ENCODE assay signal across 20 mouse cellular contexts in the genomic region with DNA sequence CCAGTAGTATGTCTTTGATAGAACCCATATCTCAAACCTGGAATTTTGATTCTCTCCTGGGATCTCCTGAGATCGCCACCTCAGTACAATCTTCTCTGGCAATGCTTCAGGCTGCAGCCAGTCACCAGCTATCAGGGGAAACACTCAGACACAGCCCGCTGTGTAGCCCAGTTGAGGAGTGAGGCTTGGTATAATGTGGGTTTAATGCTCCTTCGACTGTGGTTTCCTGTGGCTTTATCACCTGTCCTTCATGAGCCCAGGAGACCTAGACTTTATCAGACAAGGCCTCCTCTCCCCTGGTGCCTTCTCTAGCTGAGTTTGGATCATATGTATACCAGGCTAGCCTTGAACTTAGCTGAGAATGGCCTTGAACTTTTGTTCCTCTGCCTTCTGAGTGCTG. TPM values are rescaled to one million over a fixed set of nuclear protein-coding genes. Genes with fewer than 3 reads are reported as not detected.
DNase-seq lines count a peak whose midpoint lies in the region; ATAC-seq lines count a peak whose summit lies in the region.
"Had no signal": no experiment of that assay in that cellular context is flagged by ENCODE, and none has a peak within 500 bp of the region (broad histone marks: within the 10 kb centered on the region; RNA-seq: fewer than 3 reads in every experiment).

No protein-coding gene starts in this region.

- peak; percentile 3 for DNase-seq in neural tube, embryonic 11.5 days (ENCODE audit: low spot score)
- DNase-seq in MEL-GATA-1-ER (ENCODE audit: extremely low read depth, low read depth) = peak; percentile 68
- DNase-seq in spleen, postnatal 10 days (ENCODE audit: low spot score in 2 of 2) = no peak
- no peak for DNase-seq in testis, postnatal 14 days (ENCODE audit: low spot score)
- DNase-seq: cerebellum, adult 11 months; cerebellum, adult 2 months; cerebellum, adult 9-11 months; embryo, embryonic 11 days had no signal

- no peak overlapping the region for H3K4me2 ChIP-seq in neural tube, embryonic 11.5 days (ENCODE audit: low read depth)
- no peak overlapping the region for H3K4me2 ChIP-seq in neural tube, embryonic 15.5 days
- H3K4me2 ChIP-seq: embryonic facial prominence, embryonic 13.5 days; forebrain, embryonic 12.5 days; forebrain, embryonic 15.5 days; heart, embryonic 13.5 days; hindbrain, embryonic 13.5 days had no signal

- no peak overlapping the region for H3K27ac ChIP-seq in neural tube, embryonic 11.5 days (ENCODE audit: low read depth, low read length)
- no peak overlapping the region for H3K27ac ChIP-seq in neural tube, embryonic 15.5 days (replicated peaks)
- H3K27ac ChIP-seq: embryonic facial prominence, embryonic 10.5 days; embryonic facial prominence, embryonic 13.5 days; forebrain, embryonic 12.5 days; forebrain, embryonic 15.5 days; heart, embryonic 13.5 days; hindbrain, embryonic 10.5 days; hindbrain, embryonic 13.5 days had no signal

- WGBS in neural tube, embryonic 11.5 days = 79% methylated on average over 3 of the region's 3 CpGs
- WGBS in neural tube, embryonic 15.5 days = 77% methylated on average over 3 of the region's 3 CpGs

- H3K9ac ChIP-seq in neural tube, embryonic 11.5 days (ENCODE audit: low read length) = no peak overlapping the region
- no peak overlapping the region for H3K9ac ChIP-seq in neural tube, embryonic 15.5 days (replicated peaks)
- H3K9ac ChIP-seq: embryonic facial prominence, embryonic 13.5 days; forebrain, embryonic 12.5 days; forebrain, embryonic 15.5 days; heart, embryonic 13.5 days; hindbrain, embryonic 13.5 days had no signal

- no peak overlapping the region for H3K4me3 ChIP-seq in neural tube, embryonic 11.5 days (ENCODE audit: low read depth, low read length)
- no peak overlapping the region for H3K4me3 ChIP-seq in neural tube, embryonic 15.5 days (replicated peaks)
- H3K4me3 ChIP-seq: embryonic facial prominence, embryonic 10.5 days; embryonic facial prominence, embryonic 13.5 days; erythroblast, embryonic 14.5 days; forebrain, embryonic 12.5 days; forebrain, embryonic 15.5 days; heart, embryonic 13.5 days; hindbrain, embryonic 10.5 days; hindbrain, embryonic 13.5 days had no signal

- no peaks in the 10 kb centered on the region for H3K9me3 ChIP-seq in neural tube, embryonic 11.5 days (ENCODE audit: control insufficient read depth, low read length)
- H3K9me3 ChIP-seq in neural tube, embryonic 15.5 days (replicated peaks) = no peaks in the 10 kb centered on the region
- H3K9me3 ChIP-seq: embryonic facial prominence, embryonic 10.5 days; embryonic facial prominence, embryonic 13.5 days; forebrain, embryonic 12.5 days; forebrain, embryonic 15.5 days; heart, embryonic 13.5 days; hindbrain, embryonic 10.5 days; hindbrain, embryonic 13.5 days had no signal

- no peaks in the 10 kb centered on the region for H3K27me3 ChIP-seq in neural tube, embryonic 11.5 days (ENCODE audit: control insufficient read depth, insufficient read depth, low read length)
- H3K27me3 ChIP-seq in neural tube, embryonic 15.5 days (replicated peaks) = no peaks in the 10 kb centered on the region
- H3K27me3 ChIP-seq: embryonic facial prominence, embryonic 13.5 days; forebrain, embryonic 12.5 days; forebrain, embryonic 15.5 days; heart, embryonic 13.5 days; hindbrain, embryonic 13.5 days had no signal

- ATAC-seq in neural tube, embryonic 11.5 days (ENCODE audit: insufficient read depth, low FRiP score, low TSS enrichment) = no peak
- ATAC-seq in neural tube, embryonic 15.5 days (ENCODE audit: low FRiP score) = no peak
- ATAC-seq in megakaryocyte progenitor cell, adult 5-6 weeks (replicated peaks; ENCODE audit: poor library complexity) = peak; percentile 73
- ATAC-seq: forebrain, embryonic 15.5 days; hindbrain, embryonic 16.5 days; inflammation-experienced regulatory T-cells, adult 6 months had no signal

- H3K4me1 ChIP-seq in neural tube, embryonic 11.5 days (ENCODE audit: control insufficient read depth, insufficient read depth, low read length) = no peaks in the 10 kb centered on the region
- H3K4me1 ChIP-seq in neural tube, embryonic 15.5 days = no peaks in the 10 kb centered on the region
- H3K4me1 ChIP-seq: embryonic facial prominence, embryonic 10.5 days; embryonic facial prominence, embryonic 13.5 days; forebrain, embryonic 12.5 days; forebrain, embryonic 15.5 days had no signal

- no peaks in the 10 kb centered on the region for H3K36me3 ChIP-seq in neural tube, embryonic 11.5 days (ENCODE audit: control insufficient read depth, insufficient read depth, low read length)
- H3K36me3 ChIP-seq in neural tube, embryonic 15.5 days = no peaks in the 10 kb centered on the region
- H3K36me3 ChIP-seq: embryonic facial prominence, embryonic 10.5 days; embryonic facial prominence, embryonic 13.5 days; forebrain, embryonic 12.5 days; forebrain, embryonic 15.5 days; heart, embryonic 13.5 days; hindbrain, embryonic 10.5 days; hindbrain, embryonic 13.5 days had no signal

RNA-seq across cellular contexts. Expression of a gene that starts 53.9 kb away (rescaled TPM):
- polyA plus RNA-seq in neural tube, embryonic 11.5 days (2014; fragmentation: Nextera tagmentation; extraction: Ambion mirVana) = 153 and 162 TPM in 2 replicates
- polyA plus RNA-seq in neural tube, embryonic 15.5 days (2015; fragmentation: Nextera tagmentation; extraction: Ambion mirVana) = 111 and 118 TPM in 2 replicates
- 16.2 and 17.8 TPM in 2 replicates for total RNA-seq in megakaryocyte progenitor cell, adult 5-6 weeks (2015)
- 16.4 and 19.2 TPM in 2 replicates for total RNA-seq in megakaryocyte progenitor cell, adult 5-6 weeks (2017)

Comparison
In these comparisons a context has a peak if more than half of its experiments do, and no peak if none do; other contexts are left out.
1. DNase-seq: peak in neural tube, embryonic 11.5 days (single experiment) and MEL-GATA-1-ER (single experiment); none in spleen, postnatal 10 days (0 of 2) and testis, postnatal 14 days (single experiment).